Mouse (Mus musculus) spleen, postnatal 10 days (tissue): ENCODE results near the gene Gphn.

Source experiments
- DNase-seq, 2 experiments: peaks; one replicate each; pipeline ENCODE4 v3.0.0; 2021 to 2022; ENCODE audit warnings: low spot score in 2 of 2

The Gphn gene

DNA sequence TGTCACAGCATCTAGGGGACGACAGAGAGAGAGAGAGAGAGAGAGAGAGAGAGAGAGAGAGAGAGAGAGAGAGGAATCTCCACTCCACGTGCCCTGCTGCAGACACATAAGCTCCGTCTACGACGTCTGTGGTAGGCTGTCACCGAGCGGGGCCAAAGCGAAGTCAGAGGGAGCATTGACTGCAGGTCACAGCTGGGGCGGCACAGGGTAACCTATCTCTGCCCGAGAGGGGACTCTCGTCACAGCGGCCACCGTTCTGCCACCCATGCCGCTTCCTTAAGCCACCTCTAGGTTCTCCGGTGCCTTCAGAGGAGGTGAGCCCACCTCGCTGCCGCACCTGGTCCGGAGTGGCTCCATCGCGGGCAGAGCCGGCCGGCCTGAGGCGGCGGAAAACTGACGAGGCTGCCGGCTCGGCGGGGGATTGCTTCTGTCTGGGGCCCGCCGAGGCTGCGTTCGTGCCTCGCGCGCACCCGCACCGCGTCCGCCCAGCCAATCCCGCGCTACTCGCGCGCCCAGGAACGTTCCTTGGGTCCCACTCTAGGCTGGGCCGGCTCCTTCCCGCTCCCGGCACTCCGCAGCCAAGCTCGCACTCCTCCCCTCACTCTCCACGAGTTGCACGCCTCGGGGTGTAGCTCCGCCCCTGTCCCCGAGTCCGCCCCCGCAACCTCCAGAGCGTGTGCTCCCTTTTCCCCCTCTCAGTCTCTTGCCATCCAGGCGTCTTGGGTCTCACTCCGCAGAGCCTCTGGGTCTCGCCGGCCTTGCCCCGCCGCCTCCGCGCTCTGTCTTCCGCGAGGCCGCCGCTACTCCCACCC lies at the start of gene Gphn:
Gene Gphn (plus strand): TSS at position 673 of the 812 bp plus-strand sequence.
- peak; percentile 69 to 78 for DNase-seq

DNA sequence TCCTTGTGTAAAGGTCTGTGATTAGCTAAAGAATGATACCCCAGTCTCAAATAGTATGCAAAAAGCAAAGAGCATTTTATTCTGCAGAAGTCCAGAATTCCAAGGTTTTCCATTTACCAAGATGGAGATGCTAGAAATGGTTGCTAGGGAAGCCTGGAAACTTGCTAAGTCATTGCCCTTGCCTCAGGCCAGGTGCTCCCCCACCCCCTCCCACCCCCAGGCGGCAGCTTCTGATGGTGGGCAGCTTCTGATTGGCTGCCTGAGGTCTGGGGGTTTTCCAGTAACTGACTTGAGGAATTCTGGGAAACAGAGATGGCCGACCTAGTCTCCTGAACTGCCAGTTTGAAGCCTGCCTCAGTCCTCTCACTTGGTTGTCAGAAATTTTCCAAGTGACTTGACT lies 44.7 kb upstream of the Gphn start:
- no peak for DNase-seq

DNA sequence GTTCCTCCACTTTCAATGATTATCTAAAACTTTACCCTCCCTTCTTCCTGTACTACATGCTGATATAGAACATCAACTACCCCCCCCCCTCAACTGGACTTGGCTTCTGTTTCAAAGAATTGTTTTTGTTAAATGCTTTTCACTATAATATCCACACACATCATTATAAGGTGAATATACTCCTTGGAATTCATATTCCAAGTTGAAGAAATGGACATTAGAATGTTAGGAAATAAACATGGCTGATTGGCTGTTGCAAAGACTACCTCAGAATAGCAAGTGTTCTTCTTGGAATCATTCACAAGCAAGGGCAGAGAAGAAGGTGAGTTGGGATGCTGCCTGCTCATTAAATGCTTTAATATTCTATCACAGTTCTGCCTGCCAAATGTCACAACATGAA lies 32.2 kb upstream of the Gphn start, which contains the start of gene Gm6657:
Gene Gm6657 (plus strand): TSS at position 301 of the 400 bp plus-strand sequence.
- DNase-seq = no peak

DNA sequence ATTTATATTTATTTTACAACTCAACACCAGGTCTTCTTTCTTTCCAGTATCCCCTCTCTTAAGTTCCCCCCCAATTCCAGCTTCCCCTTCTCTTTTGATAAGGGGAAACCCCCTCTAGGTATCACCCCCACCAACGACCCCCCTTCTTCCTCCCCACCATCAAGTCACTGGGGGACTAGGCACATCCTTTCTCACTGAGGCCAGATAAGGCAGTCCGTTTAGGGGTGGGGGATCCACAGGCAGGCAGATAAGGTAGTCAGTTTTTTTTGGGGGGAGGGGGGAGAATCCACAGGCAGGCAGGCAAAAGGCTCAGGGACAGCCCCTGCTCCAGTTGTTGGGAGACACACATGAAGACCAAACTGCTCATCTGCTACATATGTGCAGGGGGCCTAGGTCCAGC lies 30.8 kb upstream of the Gphn start:
- DNase-seq = no peak

DNA sequence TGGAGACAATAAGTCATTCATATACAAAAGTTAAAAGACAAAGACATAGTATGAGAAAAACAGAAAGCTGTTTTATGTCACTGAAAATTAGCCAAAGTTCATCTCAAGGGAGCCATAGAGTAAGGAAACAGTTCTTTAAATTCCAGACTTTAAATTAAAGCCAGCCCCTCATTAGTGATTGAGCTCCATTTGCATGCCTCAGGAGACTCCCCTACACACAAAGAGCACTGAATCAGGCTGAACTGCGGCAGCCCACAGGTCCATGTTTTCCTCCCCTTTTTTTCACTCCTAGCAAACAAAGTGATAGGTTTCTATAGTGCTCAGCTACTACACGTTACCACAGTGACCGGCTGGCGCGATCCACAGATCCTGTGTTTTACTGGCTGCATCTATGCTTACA lies 22.5 kb upstream of the Gphn start:
- DNase-seq = no peak

DNA sequence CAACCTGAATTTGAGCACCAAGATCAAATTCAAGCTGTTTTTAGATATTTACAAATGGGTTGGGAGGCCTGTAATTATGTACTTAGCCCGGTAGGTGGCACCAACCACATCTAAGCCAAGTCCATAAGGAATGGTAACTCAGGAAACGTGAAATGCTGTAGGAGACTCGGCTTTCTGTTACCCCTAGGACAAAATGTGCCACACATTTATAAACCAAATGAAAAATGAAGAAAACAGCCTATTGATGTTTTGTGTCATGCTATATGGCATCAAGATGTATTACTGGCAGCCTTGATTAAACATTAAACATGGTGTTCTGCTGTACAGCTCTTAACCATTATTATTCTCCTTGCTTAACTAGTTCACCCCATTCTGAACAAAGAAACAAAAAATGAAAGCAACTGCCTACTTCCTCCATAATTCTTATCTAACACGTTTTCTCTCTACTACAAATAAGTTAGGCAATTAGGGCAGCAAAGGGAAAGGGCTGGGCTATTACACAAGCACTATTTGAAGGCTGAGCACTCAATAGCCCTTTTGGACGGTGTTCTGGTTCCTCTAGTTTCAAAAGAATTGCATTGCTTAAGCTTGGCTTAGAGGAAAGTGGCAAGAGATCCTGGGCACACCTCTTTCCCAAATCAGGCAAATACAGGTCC lies 20.1 kb upstream of the Gphn start:
- peak in 1 of 2 experiments; percentile 39 for DNase-seq

DNA sequence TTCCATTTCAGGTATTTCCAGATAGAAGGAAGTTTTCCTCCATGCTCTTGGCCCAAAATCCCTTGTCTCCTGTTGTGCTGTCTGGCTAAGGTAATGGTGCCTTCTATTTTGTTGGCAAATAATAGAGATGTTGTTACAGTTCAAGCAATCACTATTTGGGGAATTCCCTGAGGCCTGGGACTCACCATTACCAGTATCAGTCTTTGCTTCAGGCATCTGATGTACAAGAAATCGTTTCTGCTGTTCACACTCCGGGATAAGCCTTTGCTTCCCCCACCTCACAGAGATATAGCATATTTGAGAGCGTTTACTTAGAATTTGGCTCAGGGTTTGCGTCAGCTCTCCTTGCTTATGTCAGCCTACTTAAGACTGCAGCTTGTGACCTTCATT lies 19.6 kb upstream of the Gphn start:
- DNase-seq = no peak

DNA sequence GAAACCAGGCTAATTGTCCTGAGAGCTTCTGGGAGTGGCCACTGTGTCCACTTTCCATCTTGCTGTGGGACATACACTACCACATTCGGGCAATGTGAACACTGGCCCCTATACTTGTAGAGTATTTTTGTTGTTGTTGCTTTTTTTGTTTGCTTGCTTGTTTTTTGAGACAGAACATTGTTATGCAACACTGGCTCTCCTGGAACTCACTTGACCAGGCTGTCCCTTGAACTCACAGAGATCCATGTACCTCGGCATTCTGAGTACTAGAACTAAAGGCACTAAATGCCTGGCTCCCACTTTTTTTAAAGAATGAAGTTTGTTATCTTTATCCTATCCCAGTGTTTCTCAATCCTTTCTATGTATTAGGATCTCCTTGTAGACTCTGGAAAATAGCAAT lies 16.3 kb upstream of the Gphn start:
- DNase-seq = no peak

DNA sequence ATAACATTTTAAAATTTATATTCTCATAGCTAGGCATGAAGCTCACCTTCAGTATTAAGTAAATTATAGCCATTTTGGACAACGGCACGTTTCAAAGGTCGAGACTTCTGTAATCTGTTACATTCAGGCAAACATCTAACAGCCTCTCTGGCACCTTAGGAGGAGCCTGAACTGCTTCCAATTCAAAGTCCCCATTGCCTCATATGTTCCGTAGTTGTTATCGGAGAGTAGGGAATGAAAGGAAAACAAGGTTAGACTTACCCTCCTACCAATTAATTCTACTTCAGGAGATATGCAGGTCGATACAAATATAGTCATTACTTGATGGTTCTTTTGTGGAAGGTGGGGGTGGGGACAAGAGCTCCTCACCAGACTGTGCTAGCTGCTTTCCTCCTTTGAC lies 10.7 kb upstream of the Gphn start:
- no peak for DNase-seq

DNA sequence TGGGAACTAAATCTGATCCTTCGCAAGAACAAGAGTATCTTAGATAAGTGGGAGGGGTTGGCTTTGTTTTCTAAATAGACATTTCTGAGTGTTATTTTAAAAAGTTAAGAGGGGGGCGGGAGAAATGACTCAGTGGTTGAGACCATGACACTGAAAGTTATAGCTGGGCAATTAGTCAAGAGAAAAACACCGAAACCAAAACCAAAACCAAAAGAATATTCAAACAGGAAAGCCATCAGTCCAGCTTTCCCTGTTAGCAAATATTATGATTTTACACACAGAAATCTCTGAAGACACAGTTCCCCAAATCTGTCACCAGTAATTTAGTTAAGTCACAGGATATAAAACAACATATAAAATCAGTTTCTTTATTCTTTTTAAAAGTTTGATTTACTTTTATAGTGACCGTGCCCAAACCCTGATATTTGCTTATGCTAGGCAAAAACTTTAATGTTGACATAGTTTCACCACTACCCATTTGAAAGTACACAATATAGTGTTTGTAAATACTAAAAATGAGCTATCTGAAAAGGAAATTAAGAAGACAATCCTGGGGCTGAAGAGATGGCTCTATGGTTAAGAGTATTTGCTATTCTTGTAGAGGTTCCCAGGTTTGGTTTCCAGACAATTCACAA lies 6.9 kb upstream of the Gphn start:
- no peak for DNase-seq

DNA sequence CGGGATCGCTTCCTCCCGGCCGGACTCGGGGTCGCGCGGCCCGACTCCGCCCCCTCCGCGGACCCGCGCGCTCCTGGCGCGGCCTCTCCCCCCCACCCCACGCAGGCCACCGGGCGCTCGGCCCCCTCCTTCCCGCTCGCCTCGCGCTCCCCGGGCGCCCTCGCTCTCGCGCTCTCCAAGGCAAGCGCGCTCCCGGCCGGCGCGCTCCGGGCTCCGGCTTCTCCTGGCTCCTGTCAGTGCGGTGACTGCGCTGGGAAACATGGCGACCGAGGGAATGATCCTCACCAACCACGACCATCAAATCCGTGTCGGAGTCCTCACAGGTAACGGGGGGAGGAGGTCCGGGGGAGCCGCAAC lies 318 bp downstream of the Gphn start:
- peak; percentile 65 to 68 for DNase-seq

DNA sequence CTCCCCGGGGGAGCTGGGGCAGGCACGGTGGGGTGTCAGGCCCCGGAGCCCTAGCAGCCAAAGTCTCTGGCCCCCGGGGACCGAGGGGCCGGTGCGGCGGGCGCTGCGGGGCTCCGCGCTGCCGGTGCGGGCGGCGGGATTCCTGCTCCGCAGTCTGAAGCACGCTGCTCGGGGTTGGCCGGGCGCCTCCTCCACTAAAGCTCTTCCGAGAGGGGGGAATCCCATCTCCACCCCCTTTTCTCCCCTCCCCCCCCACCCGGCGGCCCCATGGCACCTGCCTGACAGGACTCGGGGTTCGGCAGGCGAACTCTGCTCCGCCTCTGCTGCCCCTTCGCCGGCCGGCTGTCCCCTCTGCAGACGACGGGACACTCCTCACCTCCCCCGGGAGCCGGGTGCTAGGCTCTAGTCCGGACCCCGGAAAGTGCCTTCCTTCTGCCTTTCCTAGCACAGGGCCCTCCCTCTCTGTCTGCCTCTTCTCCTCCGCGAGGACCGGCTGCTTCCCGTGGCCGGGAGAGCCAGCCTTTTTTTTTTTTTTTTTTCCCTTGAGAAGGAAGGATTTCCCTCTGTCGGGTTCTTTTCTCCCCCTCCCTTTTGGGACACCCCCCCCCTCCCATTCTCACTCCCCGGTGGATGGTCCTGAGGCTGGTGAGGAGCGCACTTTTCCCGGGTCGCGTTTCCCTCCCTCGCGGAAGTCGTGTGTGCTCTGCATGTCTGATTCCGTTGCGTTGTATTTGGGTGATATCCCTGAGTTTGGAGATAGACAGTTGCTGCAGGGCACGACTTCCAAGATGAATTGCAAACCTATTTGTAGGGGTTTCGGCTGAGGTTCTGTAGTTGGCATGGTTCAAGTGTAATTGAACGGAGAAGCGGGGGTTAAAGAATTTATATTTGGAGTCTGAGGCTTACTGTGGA lies 1.1 kb downstream of the Gphn start:
- peak; percentile 39 to 42 for DNase-seq

DNA sequence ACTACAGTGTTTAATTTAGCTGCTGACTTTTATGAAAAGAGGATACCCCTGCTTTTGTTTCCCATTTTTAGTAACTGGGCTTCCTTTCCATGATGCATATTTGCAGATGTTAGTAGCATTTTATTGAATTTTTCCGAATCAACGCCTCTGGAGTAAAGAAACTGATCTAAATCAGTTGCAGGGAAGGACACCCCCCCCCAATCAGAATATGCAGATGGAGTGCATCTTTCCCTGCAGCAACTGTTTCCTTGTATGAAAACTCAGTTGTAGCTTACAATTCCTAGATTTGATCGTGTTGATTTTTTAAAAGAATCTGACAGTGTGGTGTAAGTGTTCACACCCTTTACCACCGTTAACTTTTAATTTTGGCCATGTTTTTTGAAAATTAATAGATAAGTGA lies 2.0 kb downstream of the Gphn start:
- no peak for DNase-seq

DNA sequence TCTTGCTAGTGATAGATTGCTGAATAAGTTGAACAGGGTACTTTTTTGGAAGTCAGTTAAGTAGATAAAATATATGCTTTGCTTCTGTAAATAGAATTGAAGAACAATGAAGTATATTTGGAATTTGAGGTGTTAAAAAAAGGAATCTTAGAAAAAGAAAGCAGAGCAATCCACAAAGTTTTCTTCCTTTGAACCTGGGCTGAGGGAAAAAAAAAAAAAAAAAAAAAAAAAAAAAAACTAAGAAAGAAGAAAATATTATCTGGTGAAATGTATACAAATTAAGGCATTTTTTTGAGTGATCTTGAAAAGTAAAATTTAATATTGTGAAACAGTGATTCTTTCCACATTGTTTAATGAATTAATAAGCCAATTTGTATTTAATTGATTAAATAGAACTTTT lies 6.4 kb downstream of the Gphn start:
- no peak for DNase-seq

DNA sequence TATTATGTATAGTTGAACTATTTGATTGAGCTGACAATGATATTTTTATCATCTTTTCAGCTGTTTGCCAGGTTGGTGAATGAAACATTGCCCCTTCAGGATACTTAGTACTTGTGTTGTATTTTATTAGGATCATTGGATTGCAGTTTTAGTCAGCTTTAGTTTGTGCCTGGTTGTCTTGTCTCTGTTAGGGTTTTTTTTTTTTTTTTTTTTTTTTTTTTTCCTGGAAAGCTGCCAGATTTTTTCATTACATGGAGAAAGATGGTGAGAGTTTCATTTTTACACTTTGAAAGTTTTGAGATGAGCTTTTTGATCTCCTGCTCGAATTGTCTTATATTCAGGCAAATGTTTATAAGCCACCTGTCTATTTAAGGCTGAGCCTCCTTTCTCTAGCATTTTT lies 22.2 kb downstream of the Gphn start:
- DNase-seq = no peak

DNA sequence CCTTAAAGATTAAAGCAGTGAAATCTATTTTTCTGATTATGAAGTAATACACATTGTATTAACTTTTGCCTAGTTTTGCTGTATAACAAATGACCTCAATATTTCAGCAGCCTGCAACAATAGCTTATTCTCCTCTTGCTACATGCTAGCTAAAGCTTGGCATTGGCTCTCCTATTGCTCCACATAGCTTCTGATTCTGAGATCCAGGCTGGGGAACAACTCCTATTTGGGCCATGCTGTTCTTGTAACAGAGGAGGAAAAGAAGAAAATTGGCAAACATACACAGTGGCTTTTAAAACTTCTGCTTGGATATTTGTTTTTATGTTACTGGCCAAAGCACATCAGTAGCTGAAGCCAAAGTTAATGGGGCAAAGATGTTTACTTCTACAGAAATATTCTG lies 23.0 kb downstream of the Gphn start:
- no peak for DNase-seq

DNA sequence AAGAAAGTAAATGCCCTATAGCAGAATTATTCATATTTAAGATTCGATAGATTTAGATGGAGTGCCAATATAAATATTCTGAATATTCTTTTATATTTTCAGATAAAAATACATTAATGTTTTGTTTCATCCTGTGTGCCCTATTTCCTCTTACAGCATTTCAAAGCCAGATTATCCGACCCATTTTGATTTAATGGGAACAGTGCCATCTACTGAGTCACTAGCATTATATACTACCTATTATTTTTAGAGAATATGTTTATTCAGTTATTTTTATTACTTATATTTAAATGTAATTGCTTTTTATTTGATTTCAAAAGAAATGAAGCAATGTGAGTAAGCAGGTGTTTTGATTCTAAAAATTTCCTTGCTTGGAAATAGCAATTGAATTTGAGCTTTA lies 51.2 kb downstream of the Gphn start:
- no peak for DNase-seq

DNA sequence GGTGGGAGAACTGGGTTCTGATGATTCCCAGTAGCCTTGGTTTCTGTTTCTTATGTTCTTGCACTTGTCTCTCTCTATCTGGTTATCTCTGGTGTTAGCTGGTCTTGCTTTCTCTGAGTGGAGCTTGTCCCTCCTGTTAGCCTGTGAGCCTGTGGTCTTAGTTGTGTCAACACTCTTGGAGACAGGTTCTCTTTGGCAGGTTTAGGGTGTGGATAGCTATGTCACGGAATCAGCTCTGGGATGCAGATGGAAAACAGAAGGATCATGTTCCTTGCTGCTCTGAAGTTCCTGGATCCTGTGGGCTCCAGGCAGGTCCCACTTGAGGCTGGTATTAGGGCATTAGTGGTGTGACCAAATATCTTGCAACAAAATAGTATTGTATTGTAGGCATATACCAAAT lies 64.2 kb downstream of the Gphn start:
- DNase-seq = no peak

DNA sequence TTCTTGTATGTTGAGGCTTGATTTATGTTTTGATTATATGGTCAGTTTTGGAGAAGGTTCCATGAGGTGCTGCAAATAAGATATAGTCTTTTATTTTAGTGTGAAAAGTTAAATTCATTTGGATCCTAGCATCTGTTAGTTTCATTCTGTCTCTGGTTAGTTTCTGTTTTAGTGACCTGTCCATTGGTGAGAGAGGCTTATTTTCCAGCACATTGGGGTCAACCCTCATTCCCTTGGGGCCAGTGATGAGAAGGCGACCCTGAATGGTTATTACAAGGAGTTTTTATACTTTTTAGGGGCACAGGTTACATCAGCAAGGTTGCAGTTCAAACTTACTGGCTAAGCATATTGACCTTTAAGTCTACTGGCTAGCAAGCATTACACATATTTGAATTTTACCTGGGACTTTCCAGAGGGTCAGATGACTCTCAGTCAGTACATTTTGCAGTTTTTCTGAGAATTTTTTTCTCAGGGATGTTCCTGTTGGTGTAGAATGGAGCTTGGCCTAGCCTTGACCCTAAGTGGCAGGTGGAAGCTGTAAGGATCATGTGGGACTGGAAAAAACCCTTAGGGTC lies 72.7 kb downstream of the Gphn start:
- no peak for DNase-seq

DNA sequence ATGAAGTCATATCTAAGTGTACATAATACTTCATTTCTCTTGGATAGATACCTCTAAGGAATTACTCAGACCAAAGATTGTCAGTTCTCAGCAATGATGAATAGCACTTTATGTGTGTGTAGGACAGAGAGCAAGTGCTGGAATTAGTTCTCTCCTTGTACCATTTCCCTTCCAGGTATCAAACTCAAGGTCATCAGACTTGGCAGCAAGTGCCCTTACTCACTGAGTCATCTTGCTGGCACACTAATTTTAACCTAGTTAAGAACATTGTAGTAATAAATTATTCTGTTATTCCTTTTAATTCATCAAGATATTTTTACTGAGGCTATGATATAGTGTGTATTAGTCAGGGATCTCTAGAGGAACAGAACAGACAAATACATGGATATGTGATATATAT lies 88.9 kb downstream of the Gphn start:
- no peak for DNase-seq

DNA sequence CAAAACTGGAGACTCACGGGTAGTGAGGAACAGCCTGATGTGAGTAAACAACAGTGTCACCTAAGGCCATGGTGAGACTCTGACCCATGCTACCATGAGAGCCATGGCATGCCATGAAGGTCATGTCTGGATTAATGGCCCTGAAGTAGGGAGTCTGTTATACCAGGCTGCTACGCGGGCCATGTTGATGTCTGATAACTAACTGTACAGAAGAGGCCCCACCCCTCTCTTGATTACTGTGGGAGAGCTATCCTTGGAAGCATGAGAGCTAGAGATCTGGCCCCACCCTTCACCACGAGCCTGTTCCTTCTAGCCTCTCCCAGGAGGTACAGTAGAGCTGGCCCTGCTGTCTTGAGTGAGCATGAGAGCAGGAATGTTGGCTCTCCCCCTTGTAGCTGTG lies 101.8 kb downstream of the Gphn start:
- no peak for DNase-seq

DNA sequence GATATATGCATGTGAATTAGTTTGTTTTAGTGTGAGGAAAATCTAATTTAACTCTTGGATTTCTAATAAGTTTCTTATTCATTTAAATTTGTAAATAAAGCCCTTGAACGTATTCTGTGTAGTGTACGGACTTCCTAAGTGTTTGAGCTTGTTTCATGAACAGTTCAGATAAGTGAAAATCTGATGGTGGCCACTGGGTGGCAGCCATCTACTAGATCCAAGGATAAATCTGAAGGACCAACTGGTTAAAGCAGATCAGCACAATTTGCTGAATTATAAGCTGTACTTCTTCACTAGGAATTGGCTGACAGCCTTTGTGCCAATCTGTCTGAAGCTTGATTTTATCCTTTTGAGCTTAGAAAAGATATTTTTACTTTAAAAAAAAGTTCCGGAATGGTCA lies 105.9 kb downstream of the Gphn start:
- peak in 1 of 2 experiments; percentile 48 for DNase-seq
